Mouse (Mus musculus) hindbrain, embryonic 13.5 days (tissue): Measurements from ENCODE around the gene Dnaaf3. TPM values are rescaled to one million over a fixed set of nuclear protein-coding genes. Genes with fewer than 3 reads are reported as not detected.

Experiments
- ATAC-seq: fragments of 200-750 bp; cut with Nextera tagmentation; 2 replicates; pipeline ENCODE4 v1.8.0; 2017; ENCODE audit warnings: moderate TSS enrichment; ENCODE audit not compliant: low FRiP score
- H3K27ac ChIP-seq: fragments of 300-500 bp; sonication (generic); 2 replicates; pipeline ENCODE4 v1.5.1; 2015; ENCODE audit warnings: inconsistent platforms, mild to moderate bottlenecking, moderate library complexity
- H3K27me3 ChIP-seq: fragments of 300-500 bp; sonication (generic); 2 replicates; pipeline ENCODE4 v1.6.1; 2015; ENCODE audit warnings: mild to moderate bottlenecking, inconsistent platforms
- H3K36me3 ChIP-seq: fragments of 300-500 bp; sonication (generic); 2 replicates; pipeline ENCODE4 v1.6.1; 2015; ENCODE audit warnings: mild to moderate bottlenecking, inconsistent platforms
- H3K4me1 ChIP-seq: fragments of 300-500 bp; sonication (generic); replicated peaks from 2 replicates; pipeline ENCODE4 v1.6.1; 2015; ENCODE audit warnings: inconsistent platforms
- H3K4me2 ChIP-seq: fragments of 300-500 bp; sonication (generic); 2 replicates; pipeline ENCODE4 v1.6.1; 2015; ENCODE audit warnings: inconsistent platforms, mild to moderate bottlenecking, moderate library complexity
- H3K4me3 ChIP-seq: fragments of 300-500 bp; sonication (generic); 2 replicates; pipeline ENCODE4 v1.5.1; 2015; ENCODE audit warnings: mild to moderate bottlenecking, inconsistent platforms
- H3K9ac ChIP-seq: fragments of 300-500 bp; sonication (generic); 2 replicates; pipeline ENCODE4 v1.6.1; 2015; ENCODE audit warnings: mild to moderate bottlenecking, inconsistent platforms
- H3K9me3 ChIP-seq: fragments of 300-500 bp; sonication (generic); 2 replicates; pipeline ENCODE4 v1.6.1; 2016; ENCODE audit warnings: inconsistent platforms
- WGBS: fragments of 180-500 bp; shearing (Covaris S2); methylation state at CpG from one replicate; pipeline ENCODE4 v1.1.7; 2015; 5-methylcytosine and 5-hydroxymethylcytosine counted together
- microRNA-seq: library from miRNA; unstranded; fragments of <30 nt; microRNA quantifications from one replicate; pipeline ENCODE4, GENCODE M21; 2016
- polyA plus RNA-seq: library from polyadenylated mRNA; unstranded; fragments of >200 nt; fragmentation: Nextera tagmentation; extraction: Ambion mirVana; gene quantifications from 2 replicates; pipeline ENCODE4 v1.2.1, GENCODE M21; 2015

Gene Dnaaf3
- polyA plus RNA-seq, 1 experiment from 2014 or later: 2.8 TPM

DNA sequence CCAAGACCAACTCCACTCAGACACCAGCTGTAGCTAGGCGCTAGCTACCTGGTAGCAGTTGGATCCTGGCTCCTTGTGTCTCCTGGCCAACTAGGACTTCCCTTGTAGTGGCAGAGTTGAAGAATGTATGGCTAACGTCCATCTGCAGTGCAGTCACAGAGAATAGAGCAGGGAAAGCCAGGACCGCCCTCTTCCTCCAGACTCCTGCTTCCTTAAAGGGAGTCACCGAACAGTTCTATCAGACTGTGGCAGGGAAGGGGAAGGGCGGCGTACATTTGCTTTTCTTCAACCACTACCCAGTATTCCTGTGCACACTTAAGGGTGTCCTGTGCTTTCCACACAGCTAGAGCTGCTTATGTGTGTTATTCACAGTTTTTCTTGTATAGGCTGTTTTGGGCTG lies 40.9 kb downstream of the Dnaaf3 start:
- Histone ChIP-seq H3K9me3 (no peaks in the 10 kb centered on the region), H3K9ac (no peak overlapping the region), H3K27ac (no peak overlapping the region), H3K27me3 (no peaks in the 10 kb centered on the region), H3K4me1 (0 out of 2 replicates have a peak, but pooled peaks cover 3% of the 10 kb centered on the region), H3K4me2 (no peak overlapping the region), H3K4me3 (no peak overlapping the region), H3K36me3 (peaks cover 75% of the 10 kb centered on the region)
- ATAC-seq: no peak
- 92% methylated on average over 6 of the region's 6 CpGs for WGBS

DNA sequence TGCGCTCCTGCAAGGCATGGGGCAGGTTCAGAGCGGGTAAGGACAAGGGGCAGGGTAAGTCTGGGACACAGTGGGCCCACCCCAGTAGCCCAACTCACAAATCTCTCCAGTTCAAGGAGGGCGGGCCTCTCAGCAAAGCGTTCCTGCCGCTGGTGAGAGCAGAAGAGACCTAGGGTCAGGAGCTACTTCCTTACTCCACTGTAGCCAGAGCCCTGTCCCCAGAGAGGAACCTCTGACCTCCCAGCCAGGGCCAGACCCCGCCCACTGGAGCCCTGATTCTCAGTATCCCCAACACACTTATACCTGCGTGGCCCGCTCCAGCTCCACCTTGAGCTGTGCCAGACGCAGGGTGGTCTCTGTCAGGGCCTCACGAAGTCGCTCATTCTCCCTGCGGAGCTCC lies 50.0 kb downstream of the Dnaaf3 start:
- no peak for ATAC-seq
- WGBS: 90% methylated on average over 12 of the region's 12 CpGs
- H3K9me3 ChIP-seq: no peaks in the 10 kb centered on the region
- peaks cover 10% of the 10 kb centered on the region for H3K27me3 ChIP-seq
- H3K4me2 ChIP-seq: no peak overlapping the region
- H3K36me3 ChIP-seq: peaks cover 67% of the 10 kb centered on the region
- H3K9ac ChIP-seq: no peak overlapping the region
- no peak overlapping the region for H3K4me3 ChIP-seq
- peaks cover 21% of the 10 kb centered on the region for H3K4me1 ChIP-seq
- H3K27ac ChIP-seq: no peak overlapping the region

DNA sequence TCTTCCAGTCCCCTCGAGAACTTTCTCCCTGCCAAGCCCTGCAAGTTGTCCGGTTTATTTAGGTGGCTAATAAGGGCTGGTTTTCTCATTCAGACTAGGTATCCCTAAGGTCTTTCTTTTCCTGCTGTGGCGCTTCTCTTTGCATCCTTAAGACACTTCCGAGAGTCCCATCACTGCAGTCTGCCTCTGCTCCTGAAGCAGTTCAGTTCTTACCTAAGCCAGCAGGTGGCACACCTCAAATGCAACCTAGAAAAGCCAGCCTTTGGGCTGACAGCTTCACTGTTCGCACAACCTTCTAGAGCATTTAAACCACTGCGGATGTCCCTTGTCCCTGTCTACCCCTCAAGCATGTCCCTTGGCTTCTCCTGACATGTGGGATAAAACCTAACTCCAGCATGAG lies 52.6 kb downstream of the Dnaaf3 start:
- H3K4me3 ChIP-seq: no peak overlapping the region
- H3K36me3 ChIP-seq: peaks cover 44% of the 10 kb centered on the region
- no peak overlapping the region for H3K27ac ChIP-seq
- no peak for ATAC-seq
- 26% methylated on average over 6 of the region's 6 CpGs for WGBS
- peaks cover 21% of the 10 kb centered on the region for H3K4me1 ChIP-seq
- no peaks in the 10 kb centered on the region for H3K9me3 ChIP-seq
- peaks cover 30% of the 10 kb centered on the region for H3K27me3 ChIP-seq
- no peak overlapping the region for H3K4me2 ChIP-seq
- 0 out of 2 replicates have a peak overlapping the region, but pooled peaks have one; percentile 8 for H3K9ac ChIP-seq

DNA sequence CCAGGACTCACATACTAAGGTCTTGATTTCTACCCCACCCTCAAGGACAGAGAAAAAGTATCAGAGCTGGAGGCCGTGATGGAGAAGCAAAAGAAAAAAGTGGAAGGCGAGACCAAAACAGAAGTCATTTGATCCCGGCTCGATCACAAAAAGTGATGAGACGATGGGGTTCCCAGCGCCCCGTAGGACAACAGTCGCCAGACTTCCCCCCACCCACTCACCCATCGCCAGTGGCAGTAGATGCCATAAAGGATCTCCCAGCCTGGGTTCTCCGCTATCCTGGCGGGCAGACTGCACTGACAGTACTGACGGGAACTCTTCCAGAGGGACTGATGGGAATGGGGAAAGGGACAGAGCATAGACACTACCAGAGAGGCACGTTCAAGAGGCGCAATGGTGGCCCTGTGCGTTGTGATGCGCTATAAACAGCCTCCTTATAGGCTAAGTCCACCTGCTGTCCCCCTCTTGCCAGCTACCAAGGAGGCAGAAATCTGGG lies 53.4 kb downstream of the Dnaaf3 start:
- Histone ChIP-seq H3K36me3 (peaks cover 36% of the 10 kb centered on the region), H3K4me1 (peaks cover 21% of the 10 kb centered on the region), H3K27me3 (peaks cover 38% of the 10 kb centered on the region), H3K9me3 (no peaks in the 10 kb centered on the region), H3K27ac (peak overlapping the region; percentile 66), H3K4me2 (peak overlapping the region; percentile 87), H3K4me3 (peak overlapping the region; percentile 45), H3K9ac (peak overlapping the region; percentile 71)
- peak; percentile 22 for ATAC-seq
- 2% methylated on average over 16 of the region's 16 CpGs for WGBS

DNA sequence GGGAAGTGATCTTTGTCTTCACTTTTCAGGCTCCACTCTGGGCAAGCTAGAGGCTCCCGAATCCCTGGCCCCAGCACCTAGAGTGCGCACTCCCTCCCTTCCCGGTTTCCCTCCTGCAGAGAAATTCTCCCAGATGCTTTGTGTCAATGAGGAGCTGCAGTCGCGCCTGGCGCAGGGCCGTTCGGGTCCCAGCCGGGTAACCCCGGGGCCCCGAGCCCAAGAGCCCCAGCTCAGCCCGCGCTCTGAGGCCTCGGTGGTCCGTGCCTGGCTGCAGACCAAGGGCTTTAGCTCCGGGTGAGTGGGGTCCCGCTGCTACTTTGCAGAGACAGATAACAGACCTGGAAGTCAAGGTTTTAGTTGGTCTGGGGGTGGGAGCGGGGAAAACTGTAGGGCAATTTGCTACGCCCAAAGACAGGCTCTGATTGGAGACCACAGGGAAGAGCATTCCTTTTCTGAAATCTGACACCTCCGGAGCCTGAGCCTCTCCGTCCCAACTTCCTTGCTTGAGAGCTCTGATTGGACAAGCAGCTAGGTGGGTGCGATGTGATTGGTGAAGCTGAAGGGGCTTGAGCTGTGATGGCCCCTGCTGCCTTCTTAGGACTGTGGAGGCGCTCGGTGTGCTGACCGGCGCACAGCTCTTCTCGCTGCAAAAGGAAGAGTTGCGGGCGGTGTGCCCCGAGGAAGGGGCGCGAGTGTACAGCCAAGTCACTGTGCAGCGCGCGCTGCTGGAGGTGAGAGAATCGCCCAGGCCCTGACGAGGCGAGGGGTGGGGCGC lies 54.0 kb downstream of the Dnaaf3 start:
- peak; percentile 93 for ATAC-seq
- H3K4me3 ChIP-seq: peak overlapping the region; percentile 45
- H3K9ac ChIP-seq: peak overlapping the region; percentile 71
- H3K4me1 ChIP-seq: peaks cover 21% of the 10 kb centered on the region
- H3K27ac ChIP-seq: peak overlapping the region; percentile 69
- WGBS: under 1% methylated on average over 39 of the region's 39 CpGs
- H3K36me3 ChIP-seq: peaks cover 30% of the 10 kb centered on the region
- peak overlapping the region; percentile 87 for H3K4me2 ChIP-seq
- no peaks in the 10 kb centered on the region for H3K9me3 ChIP-seq
- H3K27me3 ChIP-seq: peaks cover 44% of the 10 kb centered on the region

DNA sequence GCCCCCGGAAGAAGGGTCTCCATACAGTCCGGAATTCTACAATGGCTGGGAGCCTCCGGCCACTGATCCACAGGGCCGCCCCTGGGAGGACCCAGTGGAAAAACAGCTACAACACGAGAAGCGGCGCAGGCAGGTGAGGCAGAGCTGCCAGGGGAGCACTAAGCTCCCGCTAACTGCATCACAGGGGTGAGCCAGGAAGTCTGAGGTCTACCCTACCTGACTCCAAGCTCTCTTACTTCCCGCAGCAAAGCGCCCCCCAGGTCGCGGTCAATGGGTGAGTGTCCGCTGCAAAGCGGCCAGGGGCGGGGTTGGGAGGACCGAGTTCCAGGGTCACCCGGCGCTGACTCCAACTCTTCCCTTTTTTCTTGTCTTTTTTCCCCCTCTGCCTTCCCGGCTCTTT lies 58.3 kb downstream of the Dnaaf3 start:
- H3K4me3 ChIP-seq: no peak overlapping the region
- H3K36me3 ChIP-seq: no peaks in the 10 kb centered on the region
- no peak overlapping the region for H3K4me2 ChIP-seq
- no peaks in the 10 kb centered on the region for H3K9me3 ChIP-seq
- no peak for ATAC-seq
- H3K27ac ChIP-seq: no peak overlapping the region
- H3K4me1 ChIP-seq: peaks cover 29% of the 10 kb centered on the region
- H3K27me3 ChIP-seq: peaks cover 70% of the 10 kb centered on the region
- no peak overlapping the region for H3K9ac ChIP-seq
- WGBS: 5% methylated on average over 17 of the region's 19 CpGs

Small RNA genes within 50 kb of the gene (microRNA-seq; reads per million reads assigned to microRNA genes)
- not detected for gene Gm23577

Other genes with a start within 250 kb of the Dnaaf3 start
- gene Ncr1, start 194.7 kb downstream of the Dnaaf3 start, polyA plus RNA-seq: not detected in 2 replicates
- 0.13 and 0.19 TPM in 2 replicates for gene Gp6, start 134.7 kb downstream of the Dnaaf3 start, polyA plus RNA-seq
- gene Rdh13, start 86.8 kb downstream of the Dnaaf3 start, polyA plus RNA-seq: 37.2 and 37.7 TPM in 2 replicates
- gene Eps8l1, start 71.8 kb downstream of the Dnaaf3 start, polyA plus RNA-seq: 9.3 and 10.6 TPM in 2 replicates
- 39.6 and 49.7 TPM in 2 replicates for gene Ppp1r12c, start 30.8 kb downstream of the Dnaaf3 start, polyA plus RNA-seq
- 7.4 and 7.5 TPM in 2 replicates for gene Tnnt1, start 16.1 kb downstream of the Dnaaf3 start, polyA plus RNA-seq
- gene Tnni3, start 8.2 kb downstream of the Dnaaf3 start, polyA plus RNA-seq: 3.8 and 3.9 TPM in 2 replicates
- gene Syt5, start 15.1 kb upstream of the Dnaaf3 start, polyA plus RNA-seq: 78.7 and 82.6 TPM in 2 replicates
- 0.71 and 0.97 TPM in 2 replicates for gene Ptprh, start 71.6 kb upstream of the Dnaaf3 start, polyA plus RNA-seq
- 3.5 and 3.8 TPM in 2 replicates for gene Tmem86b, start 99.0 kb upstream of the Dnaaf3 start, polyA plus RNA-seq
- 9.7 and 12.4 TPM in 2 replicates for gene Ppp6r1, start 126.6 kb upstream of the Dnaaf3 start, polyA plus RNA-seq
- 128 and 137 TPM in 2 replicates for gene Hspbp1, start 152.6 kb upstream of the Dnaaf3 start, polyA plus RNA-seq
- 7.2 and 7.5 TPM in 2 replicates for gene Brsk1, start 158.2 kb upstream of the Dnaaf3 start, polyA plus RNA-seq
- 0.12 and 0.19 TPM in 2 replicates for gene Tmem150b, start 192.8 kb upstream of the Dnaaf3 start, polyA plus RNA-seq
- 79.4 and 86.8 TPM in 2 replicates for gene Kmt5c, start 207.7 kb upstream of the Dnaaf3 start, polyA plus RNA-seq
- 16.4 and 21.1 TPM in 2 replicates for gene Cox6b2, start 220.6 kb upstream of the Dnaaf3 start, polyA plus RNA-seq
- not detected in 2 replicates for gene Fam71e2, start 238.8 kb upstream of the Dnaaf3 start, polyA plus RNA-seq